21 mouse cellular contexts compared by ENCODE assay signal in the genomic region with DNA sequence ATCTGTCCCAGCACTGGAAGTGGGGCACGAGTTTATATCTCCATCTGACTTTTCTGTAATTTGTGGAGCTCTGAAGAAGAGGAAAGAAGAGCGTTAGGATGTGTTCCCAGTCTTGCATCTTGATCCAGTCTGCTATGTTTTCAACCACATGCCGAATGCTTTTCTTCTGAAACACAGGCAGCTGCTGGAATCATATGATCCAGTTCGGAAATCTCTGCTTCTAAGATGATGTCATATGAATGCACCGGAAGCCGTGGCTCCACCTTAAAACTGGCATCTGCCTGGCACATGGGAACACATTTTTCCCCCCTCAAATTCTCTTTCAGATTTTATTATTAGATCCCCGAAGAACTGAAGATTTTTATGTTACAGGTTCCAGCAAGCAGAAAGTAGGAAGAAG.
"Had no signal": no experiment of that assay in that cellular context is flagged by ENCODE, and none has a peak within 500 bp of the region (broad histone marks: within the 10 kb centered on the region; RNA-seq: fewer than 3 reads in every experiment).

No protein-coding gene starts in this region.

- H3K27me3 ChIP-seq: limb, embryonic 12.5 days; lung, embryonic 15.5 days; midbrain, embryonic 13.5 days had no signal

- H3K4me2 ChIP-seq: kidney, embryonic 15.5 days; limb, embryonic 12.5 days; liver, embryonic 12.5 days; liver, embryonic 15.5 days; lung, embryonic 15.5 days; midbrain, embryonic 13.5 days had no signal

- H3K4me3 ChIP-seq: kidney, embryonic 15.5 days; left cerebral cortex, adult 2 months; limb, embryonic 12.5 days; liver, embryonic 12.5 days; liver, embryonic 15.5 days; lung, embryonic 15.5 days; megakaryocyte, embryonic 14.5 days; midbrain, embryonic 10.5 days; midbrain, embryonic 13.5 days had no signal

- H3K9me3 ChIP-seq: kidney, embryonic 15.5 days; limb, embryonic 12.5 days; liver, embryonic 12.5 days; liver, embryonic 15.5 days; lung, embryonic 15.5 days; megakaryocyte, embryonic 14.5 days; midbrain, embryonic 10.5 days; midbrain, embryonic 13.5 days had no signal

- DNase-seq: kidney, adult 8-10 months; kidney, postnatal 10 days; kidney, postnatal 36 days; layer of hippocampus, postnatal 36 days; liver; lung, adult 18-20 months; lung, postnatal 10 days; lung, postnatal 36 days; thymus, adult 18-20 months; thymus, postnatal 14 days; thymus, postnatal 4 days had no signal

- H3K36me3 ChIP-seq: limb, embryonic 12.5 days; liver, embryonic 12.5 days; liver, embryonic 15.5 days; lung, embryonic 15.5 days; midbrain, embryonic 13.5 days had no signal

- ATAC-seq: liver, embryonic 12.5 days; midbrain, embryonic 13.5 days; midbrain, embryonic 16.5 days had no signal

- H3K27ac ChIP-seq: kidney, embryonic 15.5 days; left cerebral cortex, adult 2 months; limb, embryonic 12.5 days; liver, embryonic 12.5 days; liver, embryonic 15.5 days; lung, embryonic 15.5 days; midbrain, embryonic 10.5 days; midbrain, embryonic 13.5 days had no signal

- H3K9ac ChIP-seq: kidney, embryonic 15.5 days; limb, embryonic 12.5 days; liver, embryonic 12.5 days; liver, embryonic 15.5 days; lung, embryonic 15.5 days; midbrain, embryonic 13.5 days had no signal
